ENCODE assay signal across 8 mouse cellular contexts in the genomic region with DNA sequence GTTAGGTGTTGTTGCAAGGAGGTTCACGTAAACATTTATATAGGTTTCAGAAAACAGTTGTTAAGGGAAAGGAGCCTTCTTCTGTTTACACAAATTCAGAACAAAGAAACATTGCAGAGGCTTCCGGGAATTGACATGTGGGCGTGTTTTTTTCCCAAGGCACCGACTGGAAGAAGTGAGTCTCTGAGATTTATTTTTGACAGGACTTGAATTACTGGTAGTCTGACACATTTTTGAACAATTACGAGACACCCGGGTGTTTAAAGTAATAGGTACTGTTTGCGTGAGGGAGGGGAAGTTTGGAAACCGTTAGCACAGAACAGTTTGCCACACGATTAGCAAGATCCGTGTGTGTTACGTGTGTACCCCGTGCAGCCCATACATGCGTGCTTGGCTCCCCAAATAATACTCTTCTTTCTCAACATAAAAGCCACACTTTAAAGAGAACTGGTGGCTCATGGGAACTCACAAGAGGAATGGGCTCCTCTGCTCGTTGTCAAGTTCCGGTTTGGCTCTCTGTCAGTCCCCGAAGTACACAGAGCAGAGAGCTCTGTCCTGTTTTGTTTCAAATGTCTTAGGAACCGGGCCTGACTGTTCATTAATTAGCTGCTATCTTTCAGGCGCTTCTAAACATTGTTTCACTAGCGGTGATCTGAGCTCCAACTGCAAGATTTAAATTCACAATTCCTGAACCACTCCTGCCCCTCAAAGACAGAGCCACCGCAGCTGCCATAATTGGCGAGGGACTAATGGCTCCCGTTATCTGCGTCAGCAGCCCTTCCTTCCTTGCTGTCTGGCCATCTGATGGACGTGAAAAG.
A peak's percentile ranks its signal among the peaks of the same experiment; 100 is the strongest.
DNase-seq lines count a peak whose midpoint lies in the region; ATAC-seq lines count a peak whose summit lies in the region.

No protein-coding gene starts in this region.

- 68% methylated on average over 24 of the region's 24 CpGs for WGBS in embryonic facial prominence, embryonic 10.5 days
- WGBS in forebrain, embryonic 16.5 days = 25% methylated on average over 24 of the region's 24 CpGs
- WGBS in hindbrain, embryonic 16.5 days = 53% methylated on average over 24 of the region's 24 CpGs
- 42% methylated on average over 24 of the region's 24 CpGs for WGBS in liver, embryonic 12.5 days (ENCODE audit: insufficient replicate concordance)
- WGBS in neural tube, embryonic 13.5 days = 50% methylated on average over 24 of the region's 24 CpGs

- ATAC-seq in forebrain, embryonic 16.5 days = peak; percentile 26; the same call in 1 of the 2 replicates
- peak; percentile 29; the same call in 1 of the 2 replicates for ATAC-seq in hindbrain, embryonic 16.5 days
- no peak for ATAC-seq in liver, embryonic 12.5 days
- no peak for ATAC-seq in neural tube, embryonic 13.5 days (ENCODE audit: low read depth)

- peak overlapping the region; percentile 11 for H3K4me2 ChIP-seq in forebrain, embryonic 16.5 days (ENCODE audit: low read length)
- no peak overlapping the region for H3K4me2 ChIP-seq in hindbrain, embryonic 16.5 days (ENCODE audit: low read length)
- 0 out of 2 replicates have a peak overlapping the region, but pooled peaks have one; percentile 4 for H3K4me2 ChIP-seq in liver, embryonic 12.5 days
- H3K4me2 ChIP-seq in neural tube, embryonic 13.5 days = 0 out of 2 replicates have a peak overlapping the region, but pooled peaks have one; percentile 16

- H3K27me3 ChIP-seq in embryonic facial prominence, embryonic 10.5 days (replicated peaks; ENCODE audit: low read depth, poor library complexity, severe bottlenecking) = no peaks in the 10 kb centered on the region
- H3K27me3 ChIP-seq in forebrain, embryonic 16.5 days (replicated peaks; ENCODE audit: control insufficient read depth, insufficient read depth, low read length) = no peaks in the 10 kb centered on the region
- H3K27me3 ChIP-seq in hindbrain, embryonic 16.5 days (replicated peaks; ENCODE audit: control insufficient read depth, insufficient read depth, low read length) = no peaks in the 10 kb centered on the region
- H3K27me3 ChIP-seq in liver, embryonic 12.5 days (replicated peaks) = no peaks in the 10 kb centered on the region
- no peaks in the 10 kb centered on the region for H3K27me3 ChIP-seq in neural tube, embryonic 13.5 days

- DNase-seq in embryonic facial prominence, embryonic 10.5 days (ENCODE audit: low spot score) = no peak
- no peak for DNase-seq in layer of hippocampus, postnatal 25 days (ENCODE audit: extremely low spot score in 1 of 2, low spot score in 1 of 2)
- DNase-seq in Muller cell, postnatal 12 days (ENCODE audit: inconsistent ontology term) = no peak
- DNase-seq in cerebellum, adult 9-11 months = no peak

- H3K4me3 ChIP-seq in embryonic facial prominence, embryonic 10.5 days = no peak overlapping the region
- H3K4me3 ChIP-seq in forebrain, embryonic 16.5 days (replicated peaks; ENCODE audit: low read length) = no peak overlapping the region
- H3K4me3 ChIP-seq in hindbrain, embryonic 16.5 days (ENCODE audit: low read length) = no peak overlapping the region
- H3K4me3 ChIP-seq in liver, embryonic 12.5 days = no peak overlapping the region
- no peak overlapping the region for H3K4me3 ChIP-seq in neural tube, embryonic 13.5 days

- peaks cover 35% of the 10 kb centered on the region for H3K4me1 ChIP-seq in embryonic facial prominence, embryonic 10.5 days
- peaks cover 23% of the 10 kb centered on the region for H3K4me1 ChIP-seq in forebrain, embryonic 16.5 days (replicated peaks; ENCODE audit: control insufficient read depth, insufficient read depth, low read length)
- H3K4me1 ChIP-seq in hindbrain, embryonic 16.5 days (ENCODE audit: control insufficient read depth, insufficient read depth, low read depth, low read length) = peaks cover 13% of the 10 kb centered on the region
- H3K4me1 ChIP-seq in liver, embryonic 12.5 days = peaks cover 9% of the 10 kb centered on the region; the same call in 1 of the 2 replicates
- peaks cover 54% of the 10 kb centered on the region for H3K4me1 ChIP-seq in neural tube, embryonic 13.5 days (replicated peaks)

- H3K27ac ChIP-seq in embryonic facial prominence, embryonic 10.5 days (replicated peaks) = peak overlapping the region; percentile 27
- H3K27ac ChIP-seq in forebrain, embryonic 16.5 days (ENCODE audit: low read length) = peak overlapping the region; percentile 42
- H3K27ac ChIP-seq in hindbrain, embryonic 16.5 days (ENCODE audit: low read depth, low read length) = peak overlapping the region; percentile 7; the same call in 1 of the 2 replicates
- peak overlapping the region; percentile 45; the same call in 1 of the 2 replicates for H3K27ac ChIP-seq in liver, embryonic 12.5 days
- H3K27ac ChIP-seq in neural tube, embryonic 13.5 days (replicated peaks) = peak overlapping the region; percentile 74

- H3K36me3 ChIP-seq in embryonic facial prominence, embryonic 10.5 days (replicated peaks) = no peaks in the 10 kb centered on the region
- H3K36me3 ChIP-seq in forebrain, embryonic 16.5 days (ENCODE audit: control insufficient read depth, insufficient read depth) = no peaks in the 10 kb centered on the region
- H3K36me3 ChIP-seq in hindbrain, embryonic 16.5 days (ENCODE audit: control insufficient read depth, insufficient read depth, low read length) = no peaks in the 10 kb centered on the region
- no peaks in the 10 kb centered on the region for H3K36me3 ChIP-seq in liver, embryonic 12.5 days
- H3K36me3 ChIP-seq in neural tube, embryonic 13.5 days = no peaks in the 10 kb centered on the region

- H3K9ac ChIP-seq in forebrain, embryonic 16.5 days (replicated peaks; ENCODE audit: low read depth, low read length) = no peak overlapping the region
- peak overlapping the region; percentile 17; the same call in 1 of the 2 replicates for H3K9ac ChIP-seq in hindbrain, embryonic 16.5 days (ENCODE audit: low read depth, low read length)
- H3K9ac ChIP-seq in liver, embryonic 12.5 days = no peak overlapping the region
- no peak overlapping the region for H3K9ac ChIP-seq in neural tube, embryonic 13.5 days

- H3K9me3 ChIP-seq in embryonic facial prominence, embryonic 10.5 days = no peaks in the 10 kb centered on the region
- no peaks in the 10 kb centered on the region for H3K9me3 ChIP-seq in forebrain, embryonic 16.5 days (ENCODE audit: control insufficient read depth, low read length)
- H3K9me3 ChIP-seq in hindbrain, embryonic 16.5 days (ENCODE audit: control insufficient read depth, low read length) = no peaks in the 10 kb centered on the region
- H3K9me3 ChIP-seq in liver, embryonic 12.5 days (replicated peaks) = no peaks in the 10 kb centered on the region
- no peaks in the 10 kb centered on the region for H3K9me3 ChIP-seq in neural tube, embryonic 13.5 days

Comparison
In these comparisons a context has a peak if more than half of its experiments do, and no peak if none do; other contexts are left out.
1. H3K27ac ChIP-seq: peak in every context shown above with its lines; median percentile 74 in neural tube, embryonic 13.5 days; 45 in liver, embryonic 12.5 days; 42 in forebrain, embryonic 16.5 days; 27 in embryonic facial prominence, embryonic 10.5 days; 7 in hindbrain, embryonic 16.5 days.
2. ATAC-seq: peak in forebrain, embryonic 16.5 days (single experiment) and hindbrain, embryonic 16.5 days (single experiment); none in liver, embryonic 12.5 days (single experiment) and neural tube, embryonic 13.5 days (single experiment).